Mouse (Mus musculus) adrenal gland, adult 2 months (tissue): ENCODE measurements at regions not wholly inside any gene's neighbourhood (a gene's known extent, or its start where the extent isn't known, plus 50 kb on each side); places are given as distances from the start of the nearest gene placed in this dataset.

Experiments
- DNase-seq: peaks from one replicate; pipeline ENCODE4 v3.0.0; 2021

DNA sequence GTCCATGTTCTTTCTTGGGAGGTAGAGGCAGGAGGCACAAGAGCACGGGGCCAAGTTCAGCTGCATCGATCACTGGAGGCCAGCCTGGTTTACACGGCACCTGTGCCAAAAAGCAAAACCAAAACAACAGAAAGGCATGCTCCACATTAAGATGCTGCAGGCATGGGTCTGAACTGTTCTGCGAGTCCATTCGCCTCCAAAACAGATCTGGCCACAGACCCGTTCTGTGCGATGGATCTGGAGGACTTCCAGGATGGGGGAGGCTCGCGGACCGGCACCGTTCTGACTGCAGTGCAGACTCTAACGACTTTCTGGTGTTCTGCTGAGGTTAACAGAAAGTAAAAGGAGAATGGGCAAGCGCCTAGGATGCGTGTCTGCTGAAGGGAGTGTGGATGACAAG lies 52.3 kb downstream of the A230072I06Rik start:
- no peak for DNase-seq

DNA sequence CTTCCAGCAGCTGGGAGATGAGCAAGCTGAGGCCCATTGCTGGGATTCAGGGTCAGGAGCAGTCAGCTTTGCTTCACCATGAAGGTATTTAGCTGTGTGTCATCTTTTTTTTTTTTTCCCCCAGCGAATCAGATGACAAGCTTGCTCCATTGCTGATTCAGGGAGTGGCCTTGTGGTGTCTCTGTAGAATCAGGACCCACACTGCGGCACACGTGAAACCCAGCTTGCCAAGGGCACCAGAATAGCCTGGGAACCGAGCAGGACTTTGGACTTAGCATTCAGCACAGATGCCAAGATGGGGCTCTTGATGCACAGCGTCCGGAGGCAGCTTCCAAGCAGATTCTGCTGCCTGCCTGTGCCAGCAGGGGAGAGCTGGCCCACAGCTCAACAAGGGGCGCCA lies 53.0 kb downstream of the A230072I06Rik start:
- peak; percentile 81 for DNase-seq

- no peak for DNase-seq
These were observed 55.5 kb downstream of the A230072I06Rik start for GRCm38 (mm10) chr8:12334081-12334480.

DNA sequence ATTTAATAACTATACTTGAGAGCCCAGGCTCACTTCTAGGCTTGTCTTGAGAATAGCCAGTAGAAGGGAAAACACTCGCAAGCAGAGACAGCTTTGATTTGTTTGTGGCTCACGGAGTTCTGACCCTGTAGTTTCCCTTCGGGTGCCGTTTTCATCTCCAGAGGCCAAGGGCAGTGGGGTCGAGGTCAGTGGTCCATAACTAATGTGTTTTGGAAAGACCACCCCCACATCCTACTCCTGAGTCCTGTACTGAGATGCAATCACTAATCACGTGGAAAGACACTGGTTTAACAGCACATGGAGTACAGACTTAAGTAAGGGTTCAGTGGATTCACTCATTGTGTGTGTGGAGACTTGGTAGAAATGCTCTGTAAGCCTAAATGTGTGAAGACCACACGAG lies 56.0 kb downstream of the A230072I06Rik start:
- DNase-seq, result no peak

DNA sequence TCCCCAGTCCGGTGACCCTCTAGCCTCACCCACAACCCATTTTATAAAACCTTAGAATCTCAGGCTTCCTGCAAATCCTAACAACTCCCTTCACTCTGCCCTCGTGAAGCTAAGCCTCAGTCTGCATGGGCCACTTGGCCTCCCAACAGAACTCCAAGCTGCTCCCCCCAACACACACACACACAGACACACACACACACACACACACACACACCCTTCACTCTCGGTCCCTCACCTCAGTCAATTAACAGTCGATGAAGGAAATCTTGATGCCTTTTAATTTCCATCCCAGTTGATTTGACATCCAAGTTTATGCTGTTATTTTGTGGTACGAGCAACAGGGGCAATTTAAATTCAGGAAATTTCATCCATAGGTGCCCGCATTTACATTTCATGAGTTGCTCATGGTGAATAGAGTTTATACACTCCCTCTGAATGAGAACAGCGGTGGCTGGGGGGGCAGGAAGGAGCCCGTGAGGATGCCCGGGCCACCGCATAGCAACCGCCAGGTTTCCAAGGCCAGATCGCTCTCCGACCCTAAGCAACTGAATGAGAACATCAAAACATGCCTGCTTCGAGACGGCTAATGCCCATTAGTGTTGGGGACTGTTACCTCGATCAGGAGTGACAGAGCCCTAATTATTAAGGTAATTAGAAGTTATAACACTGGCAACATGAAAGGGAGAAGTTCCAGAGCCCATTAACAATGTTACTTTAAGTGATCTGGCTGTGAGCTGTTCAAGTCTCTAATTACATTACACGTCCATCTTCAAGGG lies 55.8 kb upstream of the Sox1 start:
- no peak for DNase-seq

- no peak for DNase-seq
These were observed 54.1 kb upstream of the Sox1 start for GRCm38 (mm10) chr8:12340946-12341345.
